Mouse (Mus musculus): Measurements from ENCODE around the gene Pdxp. TPM values are rescaled to one million over a fixed set of nuclear protein-coding genes. Genes with fewer than 3 reads are reported as not detected.
"Not testable (repeated sequence)": the region's sequence is repeated elsewhere in the genome, so short reads cannot be mapped to it uniquely, and the experiment has no call there.

The Pdxp gene
- polyA plus RNA-seq, 1 experiment: 226 TPM

- H3K4me3 ChIP-seq (ENCODE audit: insufficient read depth, low read length): peak within 1 kb of the TSS; percentile 45
- H3K27ac ChIP-seq (ENCODE audit: insufficient read depth, low read length): peak within 1 kb of the TSS; percentile 93
- no peak for TF ChIP-seq CTCF (IDR thresholded peaks at IDR 0.05; ENCODE audit: extremely low read depth, insufficient read depth, low read length)
- peak; percentile 88 for TF ChIP-seq POLR2A (IDR thresholded peaks at IDR 0.05; ENCODE audit: extremely low read depth, insufficient read depth, low read length)
- peaks cover 1% of the 10 kb centered on the region; the same call in 1 of the 2 replicates for H3K4me1 ChIP-seq (ENCODE audit: control insufficient read depth, insufficient read depth, low read length)
These were observed 36.5 kb upstream of the Pdxp start, which contains the start of gene Gga1 for GRCm38 (mm10) chr15:78876991-78877809. Gene Gga1 (plus strand): TSS chr15:78877190.

DNA sequence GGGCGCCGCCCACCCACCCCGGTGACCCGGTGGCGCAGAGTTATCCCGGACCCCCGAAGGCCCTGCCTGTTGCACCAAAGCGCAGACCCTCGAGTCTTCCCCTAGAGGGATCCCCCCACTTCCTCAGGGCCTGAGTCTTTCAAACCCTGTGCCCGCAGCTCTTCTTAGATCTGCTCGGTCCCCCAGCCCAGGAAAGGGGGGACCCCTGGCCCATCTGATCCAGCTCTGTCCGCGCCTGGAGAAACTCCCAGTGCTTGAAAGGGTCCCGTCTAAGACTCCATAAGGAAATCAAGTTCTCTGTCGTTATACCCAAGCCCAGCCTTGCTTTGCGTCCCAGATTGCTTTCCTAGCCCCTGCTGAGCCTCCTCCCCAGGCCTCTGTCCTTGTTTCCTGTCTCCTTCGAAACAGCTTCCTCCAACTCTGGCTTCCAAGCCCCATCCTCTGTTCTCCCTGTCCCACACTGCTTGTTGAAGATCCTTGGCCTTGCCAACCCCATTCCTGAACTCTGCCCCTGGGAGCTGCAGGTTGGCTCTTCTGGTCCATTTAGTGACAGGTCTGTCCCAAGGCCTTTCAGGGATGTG is 35.8 kb upstream of the Pdxp start:
- no peak for TF ChIP-seq CTCF (IDR thresholded peaks at IDR 0.05; ENCODE audit: extremely low read depth, insufficient read depth, low read length)
- no peak for TF ChIP-seq POLR2A (IDR thresholded peaks at IDR 0.05; ENCODE audit: extremely low read depth, insufficient read depth, low read length)
- Histone ChIP-seq H3K4me3 (ENCODE audit: insufficient read depth, low read length) (peak overlapping the region; percentile 45), H3K27ac (ENCODE audit: insufficient read depth, low read length) (peak overlapping the region; percentile 48; the same call in 1 of the 2 replicates), H3K4me1 (ENCODE audit: control insufficient read depth, insufficient read depth, low read length) (peaks cover 1% of the 10 kb centered on the region; the same call in 1 of the 2 replicates)

GRCm38 (mm10) chr15:78878792-78879516 is 34.8 kb upstream of the Pdxp start:
- H3K4me3 ChIP-seq (ENCODE audit: insufficient read depth, low read length); H3K27ac ChIP-seq (ENCODE audit: insufficient read depth, low read length): not testable (repeated sequence)

GRCm38 (mm10) chr15:78880432-78880831 is 33.3 kb upstream of the Pdxp start:
- TF ChIP-seq POLR2A (IDR thresholded peaks at IDR 0.05; ENCODE audit: extremely low read depth, insufficient read depth, low read length): no peak
- no peak for TF ChIP-seq CTCF (IDR thresholded peaks at IDR 0.05; ENCODE audit: extremely low read depth, insufficient read depth, low read length)
- Histone ChIP-seq H3K4me1 (ENCODE audit: control insufficient read depth, insufficient read depth, low read length) (peaks cover 1% of the 10 kb centered on the region; the same call in 1 of the 2 replicates), H3K4me3 (ENCODE audit: insufficient read depth, low read length) (no peak overlapping the region), H3K27ac (ENCODE audit: insufficient read depth, low read length) (no peak overlapping the region)

More at GRCm38 (mm10) chr15:78878792-78879516, 34.8 kb upstream of the Pdxp start:
- H3K4me1 ChIP-seq (ENCODE audit: control insufficient read depth, insufficient read depth, low read length): not testable (repeated sequence)

GRCm38 (mm10) chr15:78881828-78882227 is 31.9 kb upstream of the Pdxp start:
- Histone ChIP-seq H3K4me1 (ENCODE audit: control insufficient read depth, insufficient read depth, low read length) (no peaks in the 10 kb centered on the region; the same call in 1 of the 2 replicates), H3K27ac (ENCODE audit: insufficient read depth, low read length) (no peak overlapping the region), H3K4me3 (ENCODE audit: insufficient read depth, low read length) (no peak overlapping the region)
- TF ChIP-seq CTCF (IDR thresholded peaks at IDR 0.05; ENCODE audit: extremely low read depth, insufficient read depth, low read length) (no peak), POLR2A (IDR thresholded peaks at IDR 0.05; ENCODE audit: extremely low read depth, insufficient read depth, low read length) (no peak)

DNA sequence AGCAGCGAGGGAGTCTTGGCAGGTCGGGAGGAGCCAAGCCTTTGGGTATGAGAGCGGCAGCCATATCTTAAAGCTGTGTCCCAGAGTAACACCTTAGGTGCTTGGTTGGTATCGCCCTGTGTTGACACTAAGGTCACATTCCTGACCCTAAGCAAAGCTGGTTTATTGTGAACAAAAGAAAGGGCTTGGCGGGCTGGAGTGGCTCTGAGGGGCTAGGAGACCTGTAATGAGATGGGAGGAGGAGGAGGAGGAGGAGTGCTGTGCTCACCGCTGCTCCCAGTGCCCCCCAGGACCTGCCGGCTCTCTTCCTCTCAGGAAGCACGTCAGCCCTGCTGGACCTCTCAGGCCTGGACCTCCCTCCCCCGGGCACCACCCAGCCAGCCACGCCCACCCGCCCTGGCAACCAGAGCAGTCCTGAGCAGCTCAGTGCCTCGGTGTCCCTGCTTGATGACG is 24.3 kb upstream of the Pdxp start:
- TF ChIP-seq POLR2A (IDR thresholded peaks at IDR 0.05; ENCODE audit: extremely low read depth, insufficient read depth, low read length) (no peak), CTCF (IDR thresholded peaks at IDR 0.05; ENCODE audit: extremely low read depth, insufficient read depth, low read length) (no peak)
- no peak overlapping the region for H3K27ac ChIP-seq (ENCODE audit: insufficient read depth, low read length)

GRCm38 (mm10) chr15:78892440-78892839 is 21.3 kb upstream of the Pdxp start:
- Histone ChIP-seq H3K4me3 (ENCODE audit: insufficient read depth, low read length) (no peak overlapping the region), H3K4me1 (ENCODE audit: control insufficient read depth, insufficient read depth, low read length) (no peaks in the 10 kb centered on the region), H3K27ac (ENCODE audit: insufficient read depth, low read length) (no peak overlapping the region)
- TF ChIP-seq CTCF (IDR thresholded peaks at IDR 0.05; ENCODE audit: extremely low read depth, insufficient read depth, low read length) (no peak), POLR2A (IDR thresholded peaks at IDR 0.05; ENCODE audit: extremely low read depth, insufficient read depth, low read length) (no peak)

More for the DNA sequence above, 24.3 kb upstream of the Pdxp start:
- H3K4me3 ChIP-seq (ENCODE audit: insufficient read depth, low read length): no peak overlapping the region
- H3K4me1 ChIP-seq (ENCODE audit: control insufficient read depth, insufficient read depth, low read length): no peaks in the 10 kb centered on the region

DNA sequence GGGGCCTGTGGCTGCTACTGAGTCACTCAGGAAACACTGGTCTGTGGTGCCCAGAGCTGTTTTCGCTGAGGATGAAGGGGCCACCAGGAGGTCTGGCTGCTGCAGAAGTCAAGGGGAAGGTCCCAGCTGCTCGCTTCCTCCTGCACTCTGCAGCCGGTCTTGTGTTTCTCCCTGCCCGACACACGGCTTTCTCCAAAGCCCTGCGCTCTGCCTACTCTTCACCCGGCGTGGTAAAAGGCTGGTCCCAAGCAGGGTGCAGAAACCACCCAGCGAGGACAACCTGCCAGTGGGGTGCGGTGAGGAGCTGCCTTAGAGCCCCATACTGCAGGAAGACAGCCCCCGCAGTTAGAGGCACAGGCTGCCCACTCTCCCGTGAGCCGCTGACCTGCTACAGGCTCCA is 19.0 kb upstream of the Pdxp start:
- Histone ChIP-seq H3K4me1 (ENCODE audit: control insufficient read depth, insufficient read depth, low read length) (no peaks in the 10 kb centered on the region), H3K27ac (ENCODE audit: insufficient read depth, low read length) (no peak overlapping the region), H3K4me3 (ENCODE audit: insufficient read depth, low read length) (no peak overlapping the region)
- TF ChIP-seq POLR2A (IDR thresholded peaks at IDR 0.05; ENCODE audit: extremely low read depth, insufficient read depth, low read length) (no peak), CTCF (IDR thresholded peaks at IDR 0.05; ENCODE audit: extremely low read depth, insufficient read depth, low read length) (no peak)

DNA sequence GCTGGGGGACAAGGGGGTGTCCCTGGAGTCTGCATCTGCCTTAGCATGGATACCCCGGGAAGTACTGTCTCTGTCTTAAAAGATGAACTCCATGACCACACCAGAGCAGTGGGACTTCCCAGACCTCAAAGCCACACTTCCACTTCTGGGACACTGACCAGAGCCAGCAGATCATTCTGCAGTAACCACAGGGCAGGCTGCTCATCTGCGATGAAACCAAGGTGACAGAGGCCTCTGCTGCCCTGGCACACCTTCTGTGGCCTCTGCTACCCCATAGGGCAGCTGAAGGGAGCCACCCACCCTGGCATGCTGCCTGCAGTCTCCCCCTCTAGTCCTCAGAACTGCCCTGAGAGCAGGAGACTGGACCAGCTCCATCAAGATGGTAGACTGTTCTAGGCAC is 18.0 kb upstream of the Pdxp start:
- H3K4me3 ChIP-seq (ENCODE audit: insufficient read depth, low read length): no peak overlapping the region
- TF ChIP-seq POLR2A (IDR thresholded peaks at IDR 0.05; ENCODE audit: extremely low read depth, insufficient read depth, low read length) (no peak), CTCF (IDR thresholded peaks at IDR 0.05; ENCODE audit: extremely low read depth, insufficient read depth, low read length) (no peak)
- no peaks in the 10 kb centered on the region for H3K4me1 ChIP-seq (ENCODE audit: control insufficient read depth, insufficient read depth, low read length)
- no peak overlapping the region for H3K27ac ChIP-seq (ENCODE audit: insufficient read depth, low read length)

Measured in cortical plate, adult 2 months (tissue).